Mouse (Mus musculus) stomach, postnatal 0 days (tissue): ENCODE data around the gene Fen1.

Experiments used
- CTCF ChIP-seq: IDR thresholded peaks from 2 replicates; pipeline ENCODE4 v1.5.1; 2016; ENCODE audit warnings: antibody characterized with exemption, low read depth, mild to moderate bottlenecking, moderate library complexity
- EP300 ChIP-seq: optimal IDR thresholded peaks from 2 replicates; pipeline ENCODE3; 2016; ENCODE audit warnings: antibody characterized with exemption

DNA sequence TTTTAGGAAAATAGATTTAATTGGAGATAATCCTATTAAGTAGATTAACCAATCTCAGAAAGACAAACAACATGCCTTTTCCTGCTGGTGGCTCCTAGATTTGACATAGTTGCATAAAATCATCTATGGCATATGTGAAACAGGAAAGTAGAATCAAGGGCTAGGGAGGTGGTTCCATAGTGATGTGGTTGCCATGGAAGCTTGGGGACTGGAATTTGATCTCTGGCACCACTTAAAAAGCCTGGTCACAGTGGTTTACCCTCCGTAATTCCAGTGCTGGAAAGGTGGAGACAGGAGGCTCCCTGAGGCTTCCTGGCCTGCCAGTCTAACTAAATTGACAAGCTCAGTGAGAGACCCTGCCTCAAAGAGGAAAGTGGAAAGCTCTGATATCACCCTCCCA lies 33.5 kb downstream of the Fen1 start:
- TF ChIP-seq CTCF (no peak), EP300 (no peak)
